Mouse (Mus musculus): Measurements from ENCODE around the gene Catsper1. TPM values are rescaled to one million over a fixed set of nuclear protein-coding genes. Genes with fewer than 3 reads are reported as not detected.

Gene Catsper1
- total and polyA plus RNA-seq, 3 experiments: not detected

DNA sequence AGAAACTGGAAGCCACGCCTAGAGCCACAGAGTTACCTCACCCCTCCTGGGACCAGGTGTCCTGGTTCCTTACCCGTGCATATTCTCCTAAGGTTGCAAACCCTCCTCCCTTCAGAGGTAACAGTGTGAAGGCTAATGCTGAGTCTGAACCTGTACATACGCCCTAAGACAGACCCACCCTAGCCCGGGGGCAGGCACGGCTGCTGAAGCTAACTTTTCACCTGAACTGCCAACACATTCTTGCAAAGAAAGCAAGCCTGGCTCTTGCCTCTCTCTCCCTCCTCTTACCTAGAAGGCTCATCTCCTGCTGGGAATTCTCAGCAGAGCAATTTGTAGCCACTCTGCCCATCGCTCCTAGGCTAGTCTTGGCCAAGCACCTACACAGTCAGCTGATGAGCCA lies 35.0 kb upstream of the Catsper1 start:
- TF ChIP-seq POLR2AphosphoS5 (IDR thresholded peaks at IDR 0.05; ENCODE audit: insufficient replicate concordance, low read depth, low read length): no peak
- no peak for TF ChIP-seq CTCF (IDR thresholded peaks at IDR 0.05; ENCODE audit: low read depth, low read length)
- TF ChIP-seq GATA2 (IDR thresholded peaks at IDR 0.05; ENCODE audit: borderline replicate concordance, low read depth, low read length): no peak
- no peak for TF ChIP-seq GATA1 (IDR thresholded peaks at IDR 0.05; ENCODE audit: borderline replicate concordance, low read length)
- no peak; the same call in 1 of the 2 replicates for TF ChIP-seq TAL1 (conservative IDR thresholded peaks at IDR 0.05; ENCODE audit: low read depth, low read length)
- peaks cover 34% of the 10 kb centered on the region for H3K4me1 ChIP-seq (ENCODE audit: insufficient read depth, low read depth, low read length)
- DNase-seq (ENCODE audit: low spot score) (no peak), ATAC-seq (ENCODE audit: extremely low read depth, insufficient number of reproducible peaks, low FRiP score, poor library complexity, severe bottlenecking) (no peak)
- peaks cover 26% of the 10 kb centered on the region for H3K27me3 ChIP-seq (ENCODE audit: insufficient read depth, low read length)
- H3K4me3 ChIP-seq (ENCODE audit: low read depth, low read length): no peak overlapping the region
- H3K9me3 ChIP-seq (replicated peaks): no peaks in the 10 kb centered on the region
- H3K36me3 ChIP-seq (replicated peaks): no peaks in the 10 kb centered on the region

DNA sequence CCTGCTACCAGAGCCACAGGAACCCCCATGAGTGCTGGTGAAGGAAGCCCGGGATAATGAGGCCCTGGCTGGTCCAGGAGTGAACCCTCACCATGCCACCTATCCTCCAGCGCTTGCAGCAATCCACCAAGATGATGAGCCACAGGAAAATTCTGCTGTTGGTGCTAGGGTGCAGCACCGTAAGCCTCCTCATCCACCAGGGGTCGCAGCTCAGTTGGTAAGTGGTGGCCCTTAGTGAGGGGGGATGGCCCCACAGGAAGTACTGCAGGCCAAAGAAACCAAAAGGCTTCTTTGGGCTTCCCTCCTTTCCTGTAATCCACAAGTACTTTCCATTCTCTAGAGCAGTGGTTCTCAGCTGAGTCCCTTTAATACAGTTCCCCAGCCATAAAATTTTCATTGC lies 33.1 kb upstream of the Catsper1 start:
- H3K9me3 ChIP-seq (replicated peaks): peaks cover 10% of the 10 kb centered on the region
- H3K36me3 ChIP-seq (replicated peaks): no peaks in the 10 kb centered on the region
- H3K4me1 ChIP-seq (ENCODE audit: insufficient read depth, low read depth, low read length): peaks cover 24% of the 10 kb centered on the region
- no peak for ATAC-seq (ENCODE audit: extremely low read depth, insufficient number of reproducible peaks, low FRiP score, poor library complexity, severe bottlenecking)
- peak; percentile 50 for DNase-seq (ENCODE audit: low spot score)
- H3K4me3 ChIP-seq (ENCODE audit: low read depth, low read length): no peak overlapping the region
- H3K27me3 ChIP-seq (ENCODE audit: insufficient read depth, low read length): peaks cover 36% of the 10 kb centered on the region
- TF ChIP-seq TAL1 (conservative IDR thresholded peaks at IDR 0.05; ENCODE audit: low read depth, low read length): no peak
- no peak for TF ChIP-seq GATA2 (IDR thresholded peaks at IDR 0.05; ENCODE audit: borderline replicate concordance, low read depth, low read length)
- peak; percentile 54; the same call in 1 of the 2 replicates for TF ChIP-seq CTCF (IDR thresholded peaks at IDR 0.05; ENCODE audit: low read depth, low read length)
- TF ChIP-seq GATA1 (IDR thresholded peaks at IDR 0.05; ENCODE audit: borderline replicate concordance, low read length): no peak

GRCm38 (mm10) chr19:5306279-5306678 lies 29.3 kb upstream of the Catsper1 start:
- peaks cover 4% of the 10 kb centered on the region; the same call in 1 of the 2 replicates for H3K4me1 ChIP-seq (ENCODE audit: insufficient read depth, low read depth, low read length)
- no peaks in the 10 kb centered on the region for H3K36me3 ChIP-seq (replicated peaks)
- H3K27me3 ChIP-seq (ENCODE audit: insufficient read depth, low read length): peaks cover 31% of the 10 kb centered on the region
- peaks cover 15% of the 10 kb centered on the region for H3K9me3 ChIP-seq (replicated peaks)
- ATAC-seq (ENCODE audit: extremely low read depth, insufficient number of reproducible peaks, low FRiP score, poor library complexity, severe bottlenecking) (no peak), DNase-seq (ENCODE audit: low spot score) (no peak)
- no peak overlapping the region for H3K4me3 ChIP-seq (ENCODE audit: low read depth, low read length)
- TF ChIP-seq TAL1 (conservative IDR thresholded peaks at IDR 0.05; ENCODE audit: low read depth, low read length) (no peak), POLR2AphosphoS5 (IDR thresholded peaks at IDR 0.05; ENCODE audit: insufficient replicate concordance, low read depth, low read length) (no peak), GATA1 (IDR thresholded peaks at IDR 0.05; ENCODE audit: borderline replicate concordance, low read length) (no peak), CTCF (IDR thresholded peaks at IDR 0.05; ENCODE audit: low read depth, low read length) (no peak), GATA2 (IDR thresholded peaks at IDR 0.05; ENCODE audit: borderline replicate concordance, low read depth, low read length) (no peak)

DNA sequence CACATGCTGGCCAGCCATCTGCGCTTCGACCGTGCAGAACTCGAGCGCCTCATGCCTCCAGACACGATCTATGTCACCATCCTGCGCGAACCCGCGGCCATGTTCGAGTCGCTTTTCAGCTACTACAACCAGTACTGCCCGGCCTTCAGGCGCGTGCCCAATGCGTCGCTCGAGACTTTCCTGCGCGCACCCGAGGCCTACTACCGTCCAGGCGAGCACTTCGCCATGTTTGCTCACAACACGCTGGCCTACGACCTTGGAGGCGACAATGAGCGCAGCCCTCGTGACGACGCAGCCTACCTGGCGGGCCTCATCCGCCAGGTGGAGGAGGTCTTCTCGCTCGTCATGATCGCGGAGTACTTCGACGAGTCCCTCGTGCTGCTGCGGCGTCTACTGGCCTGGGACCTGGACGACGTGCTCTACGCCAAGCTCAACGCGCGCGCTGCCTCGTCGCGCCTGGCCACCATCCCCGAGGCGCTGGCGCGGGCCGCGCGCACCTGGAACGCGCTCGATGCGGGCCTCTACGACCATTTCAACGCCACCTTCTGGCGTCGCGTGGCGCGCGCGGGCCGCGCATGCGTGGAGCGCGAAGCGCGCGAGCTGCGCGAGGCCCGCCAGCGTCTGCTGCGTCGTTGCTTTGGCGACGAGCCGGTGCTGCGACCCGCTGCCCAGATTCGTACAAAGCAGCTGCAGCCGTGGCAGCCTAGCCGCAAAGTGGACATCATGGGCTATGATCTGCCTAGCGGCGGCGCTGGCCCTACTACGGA lies 28.4 kb upstream of the Catsper1 start:
- DNase-seq (ENCODE audit: low spot score): no peak
- no peak for ATAC-seq (ENCODE audit: extremely low read depth, insufficient number of reproducible peaks, low FRiP score, poor library complexity, severe bottlenecking)
- no peak for TF ChIP-seq POLR2AphosphoS5 (IDR thresholded peaks at IDR 0.05; ENCODE audit: insufficient replicate concordance, low read depth, low read length)
- TF ChIP-seq TAL1 (conservative IDR thresholded peaks at IDR 0.05; ENCODE audit: low read depth, low read length): no peak
- TF ChIP-seq CTCF (IDR thresholded peaks at IDR 0.05; ENCODE audit: low read depth, low read length): no peak
- TF ChIP-seq GATA2 (IDR thresholded peaks at IDR 0.05; ENCODE audit: borderline replicate concordance, low read depth, low read length): no peak
- no peak for TF ChIP-seq GATA1 (IDR thresholded peaks at IDR 0.05; ENCODE audit: borderline replicate concordance, low read length)

GRCm38 (mm10) chr19:5309025-5309424 lies 26.5 kb upstream of the Catsper1 start:
- ATAC-seq (ENCODE audit: extremely low read depth, insufficient number of reproducible peaks, low FRiP score, poor library complexity, severe bottlenecking) (no peak), DNase-seq (ENCODE audit: low spot score) (peak; percentile 28)
- no peak overlapping the region for H3K4me3 ChIP-seq (ENCODE audit: low read depth, low read length)
- TF ChIP-seq TAL1 (conservative IDR thresholded peaks at IDR 0.05; ENCODE audit: low read depth, low read length) (no peak), POLR2AphosphoS5 (IDR thresholded peaks at IDR 0.05; ENCODE audit: insufficient replicate concordance, low read depth, low read length) (no peak), CTCF (IDR thresholded peaks at IDR 0.05; ENCODE audit: low read depth, low read length) (no peak), GATA1 (IDR thresholded peaks at IDR 0.05; ENCODE audit: borderline replicate concordance, low read length) (no peak), GATA2 (IDR thresholded peaks at IDR 0.05; ENCODE audit: borderline replicate concordance, low read depth, low read length) (no peak)
- no peaks in the 10 kb centered on the region for H3K4me1 ChIP-seq (ENCODE audit: insufficient read depth, low read depth, low read length)
- H3K27me3 ChIP-seq (ENCODE audit: insufficient read depth, low read length): peaks cover 22% of the 10 kb centered on the region
- peaks cover 15% of the 10 kb centered on the region for H3K9me3 ChIP-seq (replicated peaks)
- no peaks in the 10 kb centered on the region for H3K36me3 ChIP-seq (replicated peaks)

More for the DNA sequence above, 28.4 kb upstream of the Catsper1 start:
- peaks cover 31% of the 10 kb centered on the region for H3K27me3 ChIP-seq (ENCODE audit: insufficient read depth, low read length)
- no peaks in the 10 kb centered on the region for H3K36me3 ChIP-seq (replicated peaks)
- peaks cover 15% of the 10 kb centered on the region for H3K9me3 ChIP-seq (replicated peaks)
- H3K4me1 ChIP-seq (ENCODE audit: insufficient read depth, low read depth, low read length): peaks cover 4% of the 10 kb centered on the region; the same call in 1 of the 2 replicates
- peak overlapping the region; percentile 5; the same call in 1 of the 2 replicates for H3K4me3 ChIP-seq (ENCODE audit: low read depth, low read length)

GRCm38 (mm10) chr19:5313189-5313588 lies 22.4 kb upstream of the Catsper1 start:
- Histone ChIP-seq H3K36me3 (replicated peaks) (no peaks in the 10 kb centered on the region), H3K4me1 (ENCODE audit: insufficient read depth, low read depth, low read length) (no peaks in the 10 kb centered on the region), H3K27me3 (ENCODE audit: insufficient read depth, low read length) (peaks cover 6% of the 10 kb centered on the region; the same call in 1 of the 2 replicates), H3K4me3 (ENCODE audit: low read depth, low read length) (no peak overlapping the region), H3K9me3 (replicated peaks) (peaks cover 16% of the 10 kb centered on the region)
- no peak for TF ChIP-seq TAL1 (conservative IDR thresholded peaks at IDR 0.05; ENCODE audit: low read depth, low read length)
- no peak for TF ChIP-seq GATA2 (IDR thresholded peaks at IDR 0.05; ENCODE audit: borderline replicate concordance, low read depth, low read length)
- TF ChIP-seq CTCF (IDR thresholded peaks at IDR 0.05; ENCODE audit: low read depth, low read length): no peak
- ATAC-seq (ENCODE audit: extremely low read depth, insufficient number of reproducible peaks, low FRiP score, poor library complexity, severe bottlenecking): no peak
- DNase-seq (ENCODE audit: low spot score): no peak
